Mouse (Mus musculus) monocyte, adult 2 months (primary cell): ENCODE measurements around the gene Rplp2.
"Not testable (repeated sequence)": the region's sequence is repeated elsewhere in the genome, so short reads cannot be mapped to it uniquely, and the experiment has no call there.

Experiments used
- DNase-seq, 2 experiments: peaks; one replicate each; pipeline ENCODE4 v3.0.0; 2022; ENCODE audit warnings: low spot score in 2 of 2, low read depth in 1 of 2

The Rplp2 gene

DNA sequence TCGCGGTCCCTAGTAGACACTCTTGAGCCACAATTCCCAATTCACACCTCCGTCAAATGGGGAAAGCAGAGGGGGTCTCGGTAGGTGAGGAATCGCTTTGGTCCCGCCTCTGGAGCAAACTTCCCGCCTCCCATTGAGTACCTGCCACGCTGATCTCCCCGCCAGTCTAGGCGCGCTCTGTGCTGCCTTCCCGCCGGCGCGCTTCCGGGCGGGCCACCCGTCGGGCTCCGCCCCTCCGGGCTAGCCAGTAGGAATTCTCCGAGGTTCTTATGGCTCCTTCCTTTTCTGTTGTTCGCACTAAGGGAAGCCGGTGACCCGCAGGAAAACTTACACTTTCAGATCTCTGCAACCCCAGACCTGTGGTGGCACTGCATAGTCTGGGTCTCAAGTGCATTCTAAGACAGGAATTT, 3.3 kb upstream of the Rplp2 start, which contains the start of gene Pidd1:
Gene Pidd1, minus strand, starts transcription at position 198 of the 410 bp plus-strand sequence.
- no peak for DNase-seq

GRCm38 (mm10) chr7:141446374-141446773, 796 bp upstream of the Rplp2 start:
- DNase-seq = not testable (repeated sequence)

DNA sequence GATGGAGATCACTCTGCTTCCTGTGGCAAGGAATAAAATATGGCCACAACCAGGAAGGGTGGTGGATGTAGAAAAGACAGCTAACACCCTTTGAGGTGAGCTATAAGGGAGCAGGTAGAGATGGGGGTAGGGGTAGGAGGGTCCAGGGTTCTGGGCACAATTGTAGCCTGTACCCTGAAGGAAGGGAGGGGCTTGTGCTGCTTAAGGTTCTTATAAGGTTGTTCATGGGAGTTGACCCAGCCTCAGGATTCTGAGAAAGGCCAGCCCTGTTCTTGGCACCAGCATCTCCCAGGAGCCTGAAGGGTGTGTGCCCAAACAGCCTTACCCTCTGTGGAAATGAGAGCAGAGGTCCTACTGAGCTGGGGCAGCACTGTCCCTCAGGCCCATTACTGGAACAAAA, 4.8 kb downstream of the Rplp2 start:
- no peak for DNase-seq

DNA sequence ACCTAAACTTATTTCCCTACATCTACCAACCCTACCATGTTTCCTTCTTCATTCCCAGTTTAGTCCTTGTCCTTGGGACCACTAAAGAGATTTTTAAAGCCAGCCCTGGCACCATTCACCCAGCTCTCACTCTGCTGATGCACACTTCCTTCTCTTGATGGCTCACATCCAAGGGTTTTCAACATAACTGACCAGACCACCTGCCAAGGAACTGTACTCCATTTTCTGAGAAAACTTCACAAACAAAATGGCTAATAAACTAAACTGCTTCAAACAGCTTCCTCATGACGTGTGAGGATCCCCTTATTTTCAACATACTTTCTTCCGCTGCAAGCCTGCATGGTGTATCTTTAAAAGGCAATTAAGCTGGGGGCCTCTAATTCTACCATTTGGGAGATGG, 6.5 kb downstream of the Rplp2 start:
- no peak for DNase-seq

- peak; percentile 73 to 86 for DNase-seq
Observed at GRCm38 (mm10) chr7:141454967-141455551, 7.9 kb downstream of the Rplp2 start, which contains the start of gene Pnpla2. Gene Pnpla2 (plus strand): TSS chr7:141455198.

- DNase-seq = no peak
Observed at GRCm38 (mm10) chr7:141455610-141456314, 8.6 kb downstream of the Rplp2 start.

GRCm38 (mm10) chr7:141456739-141457138, 9.6 kb downstream of the Rplp2 start:
- no peak for DNase-seq

- DNase-seq = no peak
Observed at GRCm38 (mm10) chr7:141457236-141457635, 10.1 kb downstream of the Rplp2 start.

DNA sequence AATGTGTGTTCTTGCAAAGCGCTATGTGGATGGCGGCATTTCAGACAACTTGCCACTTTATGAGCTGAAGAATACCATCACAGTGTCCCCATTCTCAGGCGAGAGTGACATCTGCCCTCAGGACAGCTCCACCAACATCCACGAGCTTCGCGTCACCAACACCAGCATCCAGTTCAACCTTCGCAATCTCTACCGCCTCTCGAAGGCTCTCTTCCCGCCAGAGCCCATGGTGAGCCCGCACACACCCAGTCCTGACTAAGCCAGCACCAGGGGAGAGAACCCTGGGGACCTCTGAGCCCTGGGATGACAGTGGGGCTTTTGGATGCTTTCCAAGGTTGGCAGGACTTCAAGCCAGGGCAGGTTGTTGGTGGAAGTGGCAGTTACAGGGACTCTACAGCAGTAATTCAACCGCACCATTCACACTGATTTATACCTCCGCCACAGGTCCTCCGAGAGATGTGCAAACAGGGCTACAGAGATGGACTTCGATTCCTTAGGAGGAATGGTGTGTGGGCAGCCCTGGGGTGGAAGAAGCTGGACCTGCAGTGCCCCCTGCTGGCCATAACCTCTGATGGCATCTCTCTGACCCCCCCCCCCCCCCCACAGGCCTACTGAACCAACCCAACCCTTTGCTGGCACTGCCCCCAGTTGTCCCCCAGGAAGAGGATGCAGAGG, 11.0 kb downstream of the Rplp2 start:
- DNase-seq = no peak

GRCm38 (mm10) chr7:141458661-141459060, 11.5 kb downstream of the Rplp2 start:
- no peak for DNase-seq

DNA sequence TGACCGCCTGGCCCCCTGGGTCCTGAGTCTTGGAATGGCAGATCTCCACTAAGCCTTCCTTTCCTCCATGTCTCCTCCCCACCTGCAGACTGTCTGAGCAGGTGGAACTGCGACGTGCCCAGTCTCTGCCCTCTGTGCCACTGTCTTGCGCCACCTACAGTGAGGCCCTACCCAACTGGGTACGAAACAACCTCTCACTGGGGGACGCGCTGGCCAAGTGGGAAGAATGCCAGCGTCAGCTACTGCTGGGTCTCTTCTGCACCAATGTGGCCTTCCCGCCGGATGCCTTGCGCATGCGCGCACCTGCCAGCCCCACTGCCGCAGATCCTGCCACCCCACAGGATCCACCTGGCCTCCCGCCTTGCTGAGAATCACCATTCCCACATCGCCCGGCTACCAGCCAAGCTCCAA, 12.1 kb downstream of the Rplp2 start:
- no peak for DNase-seq

DNA sequence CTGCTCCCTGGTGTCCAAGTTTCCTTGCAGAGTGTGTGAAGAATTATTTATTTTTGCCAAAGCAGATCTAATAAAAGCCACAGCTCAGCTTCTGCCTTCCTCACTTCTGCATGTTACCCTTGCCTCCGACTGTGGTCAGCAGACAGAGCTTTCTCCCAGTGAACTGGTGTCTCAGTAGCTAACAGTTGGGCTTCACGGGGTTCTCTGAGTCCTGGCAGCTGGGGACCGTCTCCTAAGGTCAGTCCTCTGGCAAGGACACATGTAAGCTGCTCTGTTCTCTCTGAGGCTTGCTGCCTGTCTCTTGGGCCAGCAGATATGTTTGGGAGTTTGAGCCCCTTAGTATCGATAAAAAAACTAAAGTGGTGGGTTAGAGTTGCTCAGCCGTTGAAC, 12.8 kb downstream of the Rplp2 start:
- DNase-seq = no peak

DNA sequence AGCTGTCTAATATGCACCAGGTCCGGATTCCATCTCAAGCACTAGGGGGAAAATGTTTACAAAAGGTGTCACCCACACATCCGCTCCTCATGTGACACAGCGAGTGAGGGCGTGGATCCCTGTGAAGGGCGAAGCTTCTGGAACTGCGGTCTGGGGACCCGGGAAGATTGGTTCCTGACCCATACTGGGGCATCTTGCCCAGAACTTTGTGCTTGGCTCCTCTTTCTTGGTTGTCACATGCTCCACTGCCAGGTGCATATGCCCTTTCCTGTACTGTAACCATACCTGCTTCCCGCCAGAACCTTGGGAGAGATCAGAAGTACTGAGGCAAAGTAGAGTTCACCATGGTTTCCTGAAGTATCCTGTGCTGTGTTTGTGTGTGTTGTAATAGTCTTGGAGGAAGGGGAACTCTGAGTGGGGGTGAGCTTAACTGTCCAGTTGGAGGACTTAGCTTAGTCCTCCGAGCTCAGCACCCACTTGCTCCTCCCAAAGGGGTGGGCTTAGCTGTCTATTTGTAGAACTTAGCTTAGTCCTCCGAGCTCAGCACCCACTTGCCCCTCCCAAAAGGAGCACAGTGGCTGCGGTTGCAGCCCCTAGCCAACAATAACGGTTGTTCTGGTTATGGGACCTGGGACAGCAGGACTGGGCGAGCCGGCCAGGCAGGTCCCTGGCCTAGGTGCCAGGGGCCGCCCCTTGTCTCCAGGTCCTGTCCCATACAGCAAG, 13.4 kb downstream of the Rplp2 start, which contains the start of gene Cracr2b:
Gene Cracr2b, plus strand, starts transcription at position 704 of the 723 bp plus-strand sequence.
- DNase-seq = no peak

DNA sequence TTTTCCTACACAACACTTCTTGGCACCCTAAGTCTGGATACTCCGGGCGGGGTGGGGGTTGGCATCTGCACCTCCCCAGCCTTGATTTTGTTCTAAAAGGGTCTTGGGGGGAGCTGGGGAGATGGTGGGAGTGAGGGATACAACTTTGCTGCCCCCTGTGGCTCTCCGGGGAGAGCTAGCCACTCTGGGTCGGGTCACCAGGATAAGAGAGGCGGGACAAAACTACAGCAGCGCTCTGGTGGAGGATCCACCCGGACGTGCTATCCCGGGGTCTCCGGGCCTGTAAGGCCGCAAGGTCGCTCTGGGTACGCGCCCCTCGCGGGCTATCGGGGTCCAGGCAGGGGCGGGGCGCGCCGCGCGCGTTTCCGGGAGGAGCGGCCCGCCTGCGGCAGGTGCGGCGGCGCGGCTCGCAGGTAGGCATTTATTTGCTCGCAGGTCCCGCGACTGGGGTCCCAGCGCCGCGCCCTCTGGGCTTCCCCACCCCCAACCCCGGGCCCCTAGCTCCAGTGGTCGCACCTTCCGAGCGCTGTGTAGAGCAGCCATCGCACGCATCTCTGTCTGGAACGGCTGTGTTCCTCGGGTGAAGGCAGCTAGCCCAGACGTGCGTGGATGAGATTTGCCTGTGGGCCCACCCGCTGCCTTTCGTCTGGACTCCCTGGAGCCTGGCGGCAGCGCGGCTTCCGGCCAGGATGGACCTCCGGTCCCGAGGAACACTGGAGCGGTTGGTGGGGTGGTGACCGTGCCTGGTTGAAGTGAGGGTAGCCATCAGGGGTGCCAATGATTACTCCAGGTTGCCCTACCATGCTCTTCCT, 14.6 kb downstream of the Rplp2 start:
- DNase-seq = no peak

DNA sequence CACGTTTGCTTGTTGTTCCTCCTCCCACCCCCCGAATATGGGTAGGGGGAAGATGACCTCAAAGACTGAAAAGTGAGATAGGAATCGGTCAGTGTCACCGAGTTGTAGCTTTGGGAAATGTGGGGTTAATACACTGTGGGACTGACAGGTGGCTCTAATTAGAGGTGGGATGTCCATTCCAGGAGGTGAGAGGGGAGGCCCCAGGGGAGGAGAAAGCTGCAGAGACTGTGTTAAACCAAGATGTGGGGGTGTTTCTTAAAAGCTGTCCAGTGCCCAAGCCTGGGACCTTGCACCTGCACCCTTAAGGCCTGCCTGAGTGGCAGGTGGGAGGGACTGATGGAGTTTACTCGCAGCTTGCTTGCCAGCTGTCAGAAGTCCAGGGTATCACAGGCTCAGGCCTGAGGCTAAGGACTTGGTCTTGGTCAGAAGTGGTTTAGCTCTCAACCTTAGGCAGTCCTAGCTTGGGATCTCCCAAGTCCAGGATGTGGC, 15.2 kb downstream of the Rplp2 start:
- DNase-seq = no peak

- DNase-seq = no peak
Observed at GRCm38 (mm10) chr7:141463824-141464602, 16.8 kb downstream of the Rplp2 start.

GRCm38 (mm10) chr7:141464603-141465201, 17.5 kb downstream of the Rplp2 start:
- no peak for DNase-seq

DNA sequence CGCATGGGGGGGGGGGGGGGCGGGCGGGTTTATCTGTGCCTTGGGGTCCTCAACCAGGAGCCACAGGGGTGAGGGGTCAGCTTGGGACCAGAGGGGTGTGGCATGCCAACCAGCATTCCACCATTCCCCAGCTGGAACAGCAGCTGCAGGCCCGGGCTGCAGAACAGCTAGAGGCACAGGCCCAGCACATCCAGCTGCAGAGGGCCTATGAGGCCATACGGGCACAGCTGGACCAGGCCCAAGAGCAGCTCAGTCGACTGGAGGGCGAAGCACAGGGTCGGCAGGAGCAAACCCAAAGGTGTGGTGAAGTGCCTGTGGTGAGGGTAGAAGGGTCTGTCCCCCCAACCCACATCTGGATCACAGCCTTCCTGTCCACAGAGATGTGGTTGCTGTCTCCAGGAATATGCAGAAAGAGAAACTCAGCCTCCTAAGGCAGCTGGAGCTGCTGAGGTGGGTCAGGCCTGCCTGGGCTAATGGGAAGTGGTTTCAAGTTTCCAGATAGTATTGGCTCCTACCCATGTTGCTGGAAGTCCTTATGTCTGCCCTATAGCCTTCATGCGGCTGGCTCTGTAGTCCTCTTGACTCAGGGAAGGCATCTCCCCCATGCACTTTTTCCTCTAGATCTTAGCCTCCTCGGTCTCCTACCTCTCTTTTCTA, 18.3 kb downstream of the Rplp2 start:
- DNase-seq = no peak

GRCm38 (mm10) chr7:141466045-141466394, 18.9 kb downstream of the Rplp2 start:
- DNase-seq = no peak
